Mouse (Mus musculus): ENCODE measurements around the gene Snhg11. TPM values are rescaled to one million over a fixed set of nuclear protein-coding genes. Genes with fewer than 3 reads are reported as not detected.

Gene Snhg11
- polyA plus RNA-seq, 1 experiment = 12.7 TPM

- Histone ChIP-seq H3K4me3 (replicated peaks; ENCODE audit: extremely low read depth, low read depth, low read length) (no peak overlapping the region), H3K4me1 (ENCODE audit: control insufficient read depth, insufficient read depth, low read length) (no peaks in the 10 kb centered on the region; the same call in 1 of the 2 replicates)
- WGBS = 76% methylated on average over 5 of the region's 5 CpGs
- TF ChIP-seq POLR2A (IDR thresholded peaks at IDR 0.05; ENCODE audit: borderline replicate concordance, extremely low read depth, low read depth, low read length) (no peak), CTCF (IDR thresholded peaks at IDR 0.05; ENCODE audit: insufficient read depth, low read length) (no peak)
- no peak for DNase-seq
These were observed 7.8 kb upstream of the Snhg11 start for GRCm38 (mm10) chr2:158367654-158368053.

- TF ChIP-seq POLR2A (IDR thresholded peaks at IDR 0.05; ENCODE audit: borderline replicate concordance, extremely low read depth, low read depth, low read length) = no peak
- no peak for TF ChIP-seq CTCF (IDR thresholded peaks at IDR 0.05; ENCODE audit: insufficient read depth, low read length)
- Histone ChIP-seq H3K4me3 (replicated peaks; ENCODE audit: extremely low read depth, low read depth, low read length) (no peak overlapping the region), H3K4me1 (ENCODE audit: control insufficient read depth, insufficient read depth, low read length) (peaks cover 3% of the 10 kb centered on the region)
- DNase-seq = no peak
- WGBS = 90% methylated on average over 8 of the region's 8 CpGs
These were observed 7.1 kb upstream of the Snhg11 start for GRCm38 (mm10) chr2:158368313-158368712.

GRCm38 (mm10) chr2:158369474-158370172 lies 5.8 kb upstream of the Snhg11 start:
- no peak for TF ChIP-seq CTCF (IDR thresholded peaks at IDR 0.05; ENCODE audit: insufficient read depth, low read length)
- no peak for TF ChIP-seq POLR2A (IDR thresholded peaks at IDR 0.05; ENCODE audit: borderline replicate concordance, extremely low read depth, low read depth, low read length)
- H3K4me1 ChIP-seq (ENCODE audit: control insufficient read depth, insufficient read depth, low read length) = peaks cover 5% of the 10 kb centered on the region
- no peak overlapping the region for H3K4me3 ChIP-seq (replicated peaks; ENCODE audit: extremely low read depth, low read depth, low read length)
- WGBS = 78% methylated on average over 3 of the region's 3 CpGs
- DNase-seq = no peak

GRCm38 (mm10) chr2:158370173-158370550 lies 5.3 kb upstream of the Snhg11 start:
- TF ChIP-seq CTCF (IDR thresholded peaks at IDR 0.05; ENCODE audit: insufficient read depth, low read length) = no peak
- TF ChIP-seq POLR2A (IDR thresholded peaks at IDR 0.05; ENCODE audit: borderline replicate concordance, extremely low read depth, low read depth, low read length) = no peak
- DNase-seq = no peak
- WGBS = 24% methylated on average over 5 of the region's 5 CpGs

GRCm38 (mm10) chr2:158373061-158373460 lies 2.4 kb upstream of the Snhg11 start:
- DNase-seq = no peak
- Histone ChIP-seq H3K4me1 (ENCODE audit: control insufficient read depth, insufficient read depth, low read length) (peaks cover 5% of the 10 kb centered on the region), H3K4me3 (replicated peaks; ENCODE audit: extremely low read depth, low read depth, low read length) (no peak overlapping the region)
- no peak for TF ChIP-seq POLR2A (IDR thresholded peaks at IDR 0.05; ENCODE audit: borderline replicate concordance, extremely low read depth, low read depth, low read length)
- TF ChIP-seq CTCF (IDR thresholded peaks at IDR 0.05; ENCODE audit: insufficient read depth, low read length) = no peak
- WGBS = 13% methylated on average over 5 of the region's 5 CpGs

More at GRCm38 (mm10) chr2:158370173-158370550, 5.3 kb upstream of the Snhg11 start:
- no peak overlapping the region for H3K4me3 ChIP-seq (replicated peaks; ENCODE audit: extremely low read depth, low read depth, low read length)
- H3K4me1 ChIP-seq (ENCODE audit: control insufficient read depth, insufficient read depth, low read length) = peaks cover 5% of the 10 kb centered on the region

GRCm38 (mm10) chr2:158373516-158373915 lies 1.9 kb upstream of the Snhg11 start:
- peak; percentile 25 for DNase-seq
- Histone ChIP-seq H3K4me3 (replicated peaks; ENCODE audit: extremely low read depth, low read depth, low read length) (no peak overlapping the region), H3K4me1 (ENCODE audit: control insufficient read depth, insufficient read depth, low read length) (peaks cover 5% of the 10 kb centered on the region)
- WGBS = 39% methylated on average over 7 of the region's 7 CpGs
- TF ChIP-seq CTCF (IDR thresholded peaks at IDR 0.05; ENCODE audit: insufficient read depth, low read length) (no peak), POLR2A (IDR thresholded peaks at IDR 0.05; ENCODE audit: borderline replicate concordance, extremely low read depth, low read depth, low read length) (no peak)

GRCm38 (mm10) chr2:158376123-158376687 lies 767 bp downstream of the Snhg11 start:
- no peak for DNase-seq
- 33% methylated on average over 12 of the region's 12 CpGs for WGBS
- peaks cover 5% of the 10 kb centered on the region for H3K4me1 ChIP-seq (ENCODE audit: control insufficient read depth, insufficient read depth, low read length)
- TF ChIP-seq CTCF (IDR thresholded peaks at IDR 0.05; ENCODE audit: insufficient read depth, low read length) (no peak), POLR2A (IDR thresholded peaks at IDR 0.05; ENCODE audit: borderline replicate concordance, extremely low read depth, low read depth, low read length) (no peak)
- H3K4me3 ChIP-seq (replicated peaks; ENCODE audit: extremely low read depth, low read depth, low read length) = peak overlapping the region; percentile 41

- Histone ChIP-seq H3K4me1 (ENCODE audit: control insufficient read depth, insufficient read depth, low read length) (peaks cover 5% of the 10 kb centered on the region), H3K4me3 (replicated peaks; ENCODE audit: extremely low read depth, low read depth, low read length) (no peak overlapping the region)
- 57% methylated on average over 7 of the region's 7 CpGs for WGBS
- no peak for DNase-seq
- TF ChIP-seq POLR2A (IDR thresholded peaks at IDR 0.05; ENCODE audit: borderline replicate concordance, extremely low read depth, low read depth, low read length) (no peak), CTCF (IDR thresholded peaks at IDR 0.05; ENCODE audit: insufficient read depth, low read length) (no peak)
These were observed 1.4 kb downstream of the Snhg11 start for GRCm38 (mm10) chr2:158376798-158377197.

GRCm38 (mm10) chr2:158377811-158378210 lies 2.4 kb downstream of the Snhg11 start:
- WGBS = 88% methylated on average over 1 of the region's 1 CpGs
- no peak for DNase-seq
- no peak for TF ChIP-seq CTCF (IDR thresholded peaks at IDR 0.05; ENCODE audit: insufficient read depth, low read length)
- no peak for TF ChIP-seq POLR2A (IDR thresholded peaks at IDR 0.05; ENCODE audit: borderline replicate concordance, extremely low read depth, low read depth, low read length)
- Histone ChIP-seq H3K4me1 (ENCODE audit: control insufficient read depth, insufficient read depth, low read length) (peaks cover 4% of the 10 kb centered on the region), H3K4me3 (replicated peaks; ENCODE audit: extremely low read depth, low read depth, low read length) (no peak overlapping the region)

Measured in lung, adult 2 months (tissue).